In the genomic region with DNA sequence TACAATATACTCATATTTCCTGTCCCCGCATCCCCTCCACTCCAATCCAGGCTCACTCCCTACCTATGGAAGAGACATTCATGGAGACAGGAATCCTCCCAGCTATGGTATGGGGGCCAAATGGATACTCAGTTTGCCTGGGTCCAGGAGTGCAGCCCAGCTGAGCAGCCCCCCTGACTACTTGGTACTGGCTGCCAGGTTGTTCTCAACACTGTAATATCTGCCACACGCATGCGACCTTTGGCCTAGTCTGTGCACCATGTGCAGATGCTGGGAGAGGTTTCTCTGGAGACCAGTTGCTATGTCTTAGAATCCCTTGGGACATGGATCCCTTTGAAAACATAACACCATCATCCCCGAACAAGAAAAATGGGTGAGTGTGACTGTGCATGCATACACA, we compare ENCODE assay signal across 15 mouse cellular contexts. TPM values are rescaled to one million over a fixed set of nuclear protein-coding genes. Genes with fewer than 3 reads are reported as not detected.
DNase-seq lines count a peak whose midpoint lies in the region; ATAC-seq lines count a peak whose summit lies in the region.
"Had no signal": no experiment of that assay in that cellular context is flagged by ENCODE, and none has a peak within 500 bp of the region (broad histone marks: within the 10 kb centered on the region; RNA-seq: fewer than 3 reads in every experiment).

No protein-coding gene starts in this region.

- DNase-seq in forebrain, embryonic 10.5 days (ENCODE audit: extremely low spot score, low spot score), result no peak
- no peak for DNase-seq in forebrain, embryonic 11.5 days (ENCODE audit: low spot score)
- DNase-seq in retina, embryonic 14.5 days (ENCODE audit: low spot score), result peak; percentile 34
- DNase-seq in retina, postnatal 1 day, result no peak
- DNase-seq in midbrain, embryonic 11.5 days (ENCODE audit: low spot score, missing footprints), result peak; percentile 89
- DNase-seq in frontal cortex, postnatal 36 days (ENCODE audit: low spot score in 2 of 2), result no peak
- no peak for DNase-seq in heart, postnatal 36 days
- DNase-seq in adrenal gland, postnatal 36 days, result no peak
- DNase-seq: cerebellum, adult 2 months; gastrocnemius, postnatal 36 days; liver; right cerebral cortex, adult 18-20 months; thymus, adult 18-20 months had no signal

- no peak overlapping the region for H3K9ac ChIP-seq in forebrain, embryonic 11.5 days (ENCODE audit: low read length)
- H3K9ac ChIP-seq in midbrain, embryonic 11.5 days (ENCODE audit: low read length), result 0 out of 2 replicates have a peak overlapping the region, but pooled peaks have one; percentile 43
- H3K9ac ChIP-seq: heart, embryonic 15.5 days had no signal

- peaks cover 48% of the 10 kb centered on the region for H3K27me3 ChIP-seq in forebrain, embryonic 10.5 days (ENCODE audit: poor library complexity, severe bottlenecking)
- H3K27me3 ChIP-seq in forebrain, embryonic 11.5 days (ENCODE audit: control insufficient read depth, insufficient read depth, low read length), result 0 out of 2 replicates have a peak, but pooled peaks cover 2% of the 10 kb centered on the region
- no peaks in the 10 kb centered on the region; the same call in 1 of the 2 replicates for H3K27me3 ChIP-seq in midbrain, embryonic 11.5 days (ENCODE audit: control insufficient read depth, insufficient read depth, low read length)
- H3K27me3 ChIP-seq: heart, embryonic 15.5 days had no signal

- peak overlapping the region; percentile 81; the same call in 1 of the 2 replicates for H3K27ac ChIP-seq in forebrain, embryonic 10.5 days
- no peak overlapping the region for H3K27ac ChIP-seq in forebrain, embryonic 11.5 days (ENCODE audit: low read depth, low read length)
- H3K27ac ChIP-seq in midbrain, embryonic 11.5 days (ENCODE audit: low read depth, low read length), result no peak overlapping the region; the same call in 1 of the 2 replicates
- H3K27ac ChIP-seq: heart, embryonic 15.5 days had no signal

- H3K9me3 ChIP-seq in forebrain, embryonic 10.5 days, result no peaks in the 10 kb centered on the region
- no peaks in the 10 kb centered on the region for H3K9me3 ChIP-seq in forebrain, embryonic 11.5 days (ENCODE audit: control insufficient read depth, low read length)
- H3K9me3 ChIP-seq in midbrain, embryonic 11.5 days (ENCODE audit: control insufficient read depth, low read length), result no peaks in the 10 kb centered on the region
- H3K9me3 ChIP-seq: heart, embryonic 15.5 days had no signal

- no peaks in the 10 kb centered on the region for H3K36me3 ChIP-seq in forebrain, embryonic 10.5 days (replicated peaks)
- H3K36me3 ChIP-seq in forebrain, embryonic 11.5 days (ENCODE audit: control insufficient read depth, insufficient read depth, low read length), result no peaks in the 10 kb centered on the region
- H3K36me3 ChIP-seq in midbrain, embryonic 11.5 days (ENCODE audit: control insufficient read depth, insufficient read depth, low read length), result no peaks in the 10 kb centered on the region
- H3K36me3 ChIP-seq: heart, embryonic 15.5 days had no signal

- intact Hi-C loops in heart, postnatal 36 days (cut with DNase I), result no loop called here

- ATAC-seq in forebrain, embryonic 11.5 days (replicated peaks; ENCODE audit: low FRiP score), result no peak
- no peak for ATAC-seq in midbrain, embryonic 11.5 days (ENCODE audit: low FRiP score)
- ATAC-seq: lung, postnatal 0 days had no signal

- peak overlapping the region; percentile 55; the same call in 1 of the 2 replicates for H3K4me3 ChIP-seq in forebrain, embryonic 10.5 days
- H3K4me3 ChIP-seq in forebrain, embryonic 11.5 days (ENCODE audit: low read depth, low read length), result no peak overlapping the region
- no peak overlapping the region for H3K4me3 ChIP-seq in midbrain, embryonic 11.5 days (ENCODE audit: low read depth, low read length)
- H3K4me3 ChIP-seq: heart, embryonic 15.5 days had no signal

- H3K4me2 ChIP-seq in forebrain, embryonic 11.5 days (ENCODE audit: low read depth, low read length, severe bottlenecking), result no peak overlapping the region
- peak overlapping the region; percentile 63 for H3K4me2 ChIP-seq in midbrain, embryonic 11.5 days

- peaks cover 80% of the 10 kb centered on the region for H3K4me1 ChIP-seq in forebrain, embryonic 10.5 days
- peaks cover 17% of the 10 kb centered on the region for H3K4me1 ChIP-seq in forebrain, embryonic 11.5 days (replicated peaks; ENCODE audit: control insufficient read depth, insufficient read depth, low read length)
- peaks cover 38% of the 10 kb centered on the region for H3K4me1 ChIP-seq in midbrain, embryonic 11.5 days (ENCODE audit: control insufficient read depth, insufficient read depth, low read length)

- 91% methylated on average over 4 of the region's 4 CpGs for WGBS in forebrain, embryonic 10.5 days
- WGBS in forebrain, embryonic 11.5 days, result 80% methylated on average over 4 of the region's 4 CpGs
- 77% methylated on average over 4 of the region's 4 CpGs for whole genome bisulfite sequencing in midbrain, embryonic 11.5 days

RNA-seq across cellular contexts. Expression of a gene that starts 2.0 kb away (rescaled TPM):
- polyA plus RNA-seq in forebrain, embryonic 10.5 days (2016; fragmentation: Nextera tagmentation; extraction: Ambion mirVana), result 12.1 and 15.2 TPM in 2 replicates
- 20.7 and 22.7 TPM in 2 replicates for polyA plus RNA-seq in forebrain, embryonic 11.5 days (2014; fragmentation: Nextera tagmentation; extraction: Ambion mirVana)
- polyA plus RNA-seq in midbrain, embryonic 11.5 days (2014; fragmentation: Nextera tagmentation; extraction: Ambion mirVana), result 41.2 and 42.6 TPM in 2 replicates
- 1 to 10 TPM; 6.5 to 8.0 TPM for total RNA-seq in heart, postnatal 36 days (2021)
- 1 to 10 TPM; 2.8 to 4.7 TPM for total RNA-seq in adrenal gland, postnatal 36 days (2021)

RNA-seq across cellular contexts. Expression of a gene that starts 21.4 kb away (rescaled TPM):
- 5.4 and 6.7 TPM in 2 replicates for polyA plus RNA-seq in forebrain, embryonic 10.5 days (2016; fragmentation: Nextera tagmentation; extraction: Ambion mirVana)
- polyA plus RNA-seq in forebrain, embryonic 11.5 days (2014; fragmentation: Nextera tagmentation; extraction: Ambion mirVana), result 3.9 and 5.0 TPM in 2 replicates
- 6.5 and 6.8 TPM in 2 replicates for polyA plus RNA-seq in midbrain, embryonic 11.5 days (2014; fragmentation: Nextera tagmentation; extraction: Ambion mirVana)
- 10 to 100 TPM; 60.4 to 63.7 TPM for total RNA-seq in heart, postnatal 36 days (2021)
- 10 to 100 TPM in 1 of 2 experiments, 1 to 10 TPM in 1; 7.0 to 20.2 TPM for total RNA-seq in adrenal gland, postnatal 36 days (2021)

RNA-seq across cellular contexts. Expression of a gene that starts 43.0 kb away (rescaled TPM):
- polyA plus RNA-seq in forebrain, embryonic 10.5 days (2016; fragmentation: Nextera tagmentation; extraction: Ambion mirVana), result 299 and 311 TPM in 2 replicates
- 351 and 359 TPM in 2 replicates for polyA plus RNA-seq in forebrain, embryonic 11.5 days (2014; fragmentation: Nextera tagmentation; extraction: Ambion mirVana)
- polyA plus RNA-seq in midbrain, embryonic 11.5 days (2014; fragmentation: Nextera tagmentation; extraction: Ambion mirVana), result 369 and 397 TPM in 2 replicates
- 10 to 100 TPM; 18.2 to 19.3 TPM for total RNA-seq in heart, postnatal 36 days (2021)
- total RNA-seq in adrenal gland, postnatal 36 days (2021), result 10 to 100 TPM; 19.7 to 23.0 TPM

RNA-seq across cellular contexts. Expression of a gene that starts 44.9 kb away (rescaled TPM):
- 0.05 TPM in 2 replicates for polyA plus RNA-seq in forebrain, embryonic 10.5 days (2016; fragmentation: Nextera tagmentation; extraction: Ambion mirVana)
- 0.07 and 0.11 TPM in 2 replicates for polyA plus RNA-seq in forebrain, embryonic 11.5 days (2014; fragmentation: Nextera tagmentation; extraction: Ambion mirVana)
- polyA plus RNA-seq in midbrain, embryonic 11.5 days (2014; fragmentation: Nextera tagmentation; extraction: Ambion mirVana), result 0.08 and 0.10 TPM in 2 replicates
- under 1 TPM in 1 of 2 experiments, not detected in 1; 0.03 TPM for total RNA-seq in heart, postnatal 36 days (2021)
- total RNA-seq in adrenal gland, postnatal 36 days (2021), result under 1 TPM; 0.07 TPM

Comparison
In these comparisons a context has a peak if more than half of its experiments do, and no peak if none do; other contexts are left out.
1. DNase-seq: peak in retina, embryonic 14.5 days (single experiment) and midbrain, embryonic 11.5 days (single experiment); none in forebrain, embryonic 10.5 days (single experiment), forebrain, embryonic 11.5 days (single experiment), retina, postnatal 1 day (single experiment), frontal cortex, postnatal 36 days (0 of 2), heart, postnatal 36 days (0 of 2) and adrenal gland, postnatal 36 days (0 of 2).